Mouse (Mus musculus) CD4-positive naive resting alpha-beta T cell, adult 76 days (primary cell): ENCODE measurements around the gene Akr1c18. TPM values are rescaled to one million over a fixed set of nuclear protein-coding genes. Genes with fewer than 3 reads are reported as not detected.

ENCODE experiments used
- total RNA-seq: library from RNA; stranded (reverse); gene quantifications from one replicate; pipeline ENCODE4 v1.2.4, GENCODE M21; 2023

The Akr1c18 gene
- 0.50 TPM for total RNA-seq

DNA sequence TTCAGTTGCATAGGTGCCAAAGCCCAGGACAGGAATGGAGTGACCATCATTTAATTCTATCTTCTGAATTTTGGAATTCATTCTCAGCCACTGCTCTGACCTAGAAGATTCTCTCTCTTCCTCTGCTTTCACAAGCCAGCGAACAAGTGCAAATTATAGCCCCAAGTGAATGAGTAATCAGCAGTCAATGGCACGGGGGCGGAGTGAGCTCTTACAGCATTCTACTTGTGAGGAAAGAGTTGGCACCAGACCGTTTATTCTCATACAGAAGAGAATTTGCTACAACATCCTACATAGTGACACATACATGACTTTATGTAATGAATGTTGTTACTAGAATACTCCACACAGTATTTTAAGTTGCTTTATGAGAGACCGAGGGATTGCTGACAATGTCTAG lies at the start of gene Akr1c18:
Akr1c18 (minus strand) TSS at position 137 of the 400 bp plus-strand sequence.

DNA sequence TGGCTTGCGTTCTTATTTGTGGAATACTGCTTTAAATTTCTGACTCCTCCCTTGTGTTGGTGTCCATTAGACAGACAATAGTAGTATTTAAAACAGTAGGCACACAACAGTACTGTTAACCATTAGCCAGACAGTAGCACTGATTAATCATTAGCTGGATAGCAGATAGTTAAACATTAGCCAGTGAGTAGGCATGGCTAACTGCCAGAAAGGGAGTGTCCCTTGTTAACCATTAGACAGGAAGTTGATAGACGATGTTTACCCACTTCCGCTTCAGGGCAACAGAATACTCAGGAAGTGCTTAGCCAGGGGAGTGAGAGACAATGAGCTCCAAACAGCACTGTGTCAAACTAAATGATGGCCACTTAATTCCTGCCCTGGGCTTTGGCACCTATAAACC lies 40.5 kb upstream of the Akr1c18 start, which contains the start of gene Akr1c13:
Akr1c13 (plus strand) TSS at position 247 of the 400 bp plus-strand sequence.

Other genes with a start within 250 kb of the Akr1c18 start
- gene Net1, start 232.4 kb downstream of the Akr1c18 start, total RNA-seq: 33.4 TPM
- gene Tubal3, start 232.4 kb downstream of the Akr1c18 start, total RNA-seq: not detected
- gene Ucn3, start 205.3 kb downstream of the Akr1c18 start, total RNA-seq: not detected
- not detected for gene Akr1c14, start 101.6 kb downstream of the Akr1c18 start, total RNA-seq
- 11.7 TPM for gene Akr1c13, start 40.5 kb upstream of the Akr1c18 start, total RNA-seq
- not detected for gene Akr1c19, start 78.0 kb upstream of the Akr1c18 start, total RNA-seq
- 1.9 TPM for gene Akr1c12, start 128.8 kb upstream of the Akr1c18 start, total RNA-seq